Mouse (Mus musculus) lung, postnatal 4 days (tissue): ENCODE data around the gene Tjp2.
A peak's percentile ranks its signal among the peaks of the same experiment; 100 is the strongest.
"Not testable (repeated sequence)": the region's sequence is repeated elsewhere in the genome, so short reads cannot be mapped to it uniquely, and the experiment has no call there.

Source experiments
- DNase-seq, 2 experiments: peaks; one replicate each; pipeline ENCODE4 v3.0.0; 2021

The Tjp2 gene

DNA sequence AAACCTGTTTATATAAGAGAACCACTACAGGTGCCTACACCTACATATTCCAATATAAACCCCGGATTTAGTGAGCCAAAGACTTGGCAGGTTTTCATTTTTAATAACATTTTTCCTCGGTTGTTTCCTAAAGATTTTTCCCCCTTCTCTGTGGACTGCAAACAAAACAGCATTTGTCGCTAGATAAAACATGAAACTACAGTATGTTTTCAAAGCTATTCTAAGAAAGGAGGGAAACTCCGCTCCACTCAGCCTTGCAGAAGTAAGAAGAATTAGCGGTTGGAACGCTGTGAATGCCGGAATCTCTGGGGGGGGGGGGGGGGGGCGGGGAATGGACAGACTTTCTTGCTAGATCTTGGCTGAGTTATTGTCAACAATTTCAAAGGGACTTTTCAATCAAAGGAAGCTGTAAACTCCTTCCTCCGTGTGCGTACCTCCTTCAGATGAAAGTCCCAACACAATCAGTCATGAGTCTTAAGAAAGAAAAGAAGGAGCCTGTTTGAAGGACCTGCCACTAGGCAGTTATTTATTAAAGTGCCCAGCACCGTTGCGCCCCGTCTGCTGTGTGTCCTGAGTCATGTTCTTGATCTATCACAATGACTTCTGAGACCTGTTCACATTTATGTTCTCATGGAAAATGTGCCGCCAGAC lies 3.9 kb downstream of the Tjp2 start:
- peak; percentile 21 to 54 for DNase-seq

DNA sequence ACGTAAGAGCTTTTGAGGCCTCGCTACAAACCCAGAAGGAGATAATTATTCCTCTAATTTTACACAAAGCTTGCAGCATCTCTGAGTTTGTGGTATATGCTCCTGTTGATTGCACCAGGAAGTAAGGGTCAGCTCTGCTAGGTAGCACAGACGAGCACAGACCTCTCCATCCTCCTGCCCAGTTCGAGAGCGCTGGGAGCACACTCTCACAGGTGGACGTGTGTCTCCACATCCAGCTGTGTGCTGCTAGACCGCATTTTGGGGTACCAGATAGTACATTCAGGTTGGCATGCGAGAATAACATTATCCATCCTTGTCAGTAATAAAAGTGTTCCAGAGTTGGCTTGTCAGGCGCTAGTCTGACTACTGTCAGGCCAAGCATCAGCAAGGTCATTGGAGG lies 5.8 kb downstream of the Tjp2 start:
- DNase-seq: no peak

DNA sequence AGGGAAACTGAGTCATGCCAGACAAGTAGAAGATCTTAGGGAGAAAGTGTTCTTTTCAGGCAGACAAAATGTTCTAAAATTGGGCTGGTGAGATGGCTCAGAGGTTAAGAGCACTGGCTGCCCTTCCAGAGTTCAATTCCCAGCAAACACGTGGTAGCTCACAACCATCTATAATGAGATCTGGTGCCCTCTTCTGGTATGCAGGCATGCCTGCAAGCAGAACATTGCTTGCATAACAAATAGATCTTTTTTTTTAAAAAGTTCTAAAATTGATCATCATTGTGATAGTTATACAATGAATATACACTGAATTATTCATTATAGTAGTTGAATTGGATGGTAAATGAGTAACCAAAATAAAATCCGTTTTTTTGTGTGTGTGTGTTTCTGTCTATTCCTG lies 6.5 kb downstream of the Tjp2 start:
- DNase-seq: no peak

DNA sequence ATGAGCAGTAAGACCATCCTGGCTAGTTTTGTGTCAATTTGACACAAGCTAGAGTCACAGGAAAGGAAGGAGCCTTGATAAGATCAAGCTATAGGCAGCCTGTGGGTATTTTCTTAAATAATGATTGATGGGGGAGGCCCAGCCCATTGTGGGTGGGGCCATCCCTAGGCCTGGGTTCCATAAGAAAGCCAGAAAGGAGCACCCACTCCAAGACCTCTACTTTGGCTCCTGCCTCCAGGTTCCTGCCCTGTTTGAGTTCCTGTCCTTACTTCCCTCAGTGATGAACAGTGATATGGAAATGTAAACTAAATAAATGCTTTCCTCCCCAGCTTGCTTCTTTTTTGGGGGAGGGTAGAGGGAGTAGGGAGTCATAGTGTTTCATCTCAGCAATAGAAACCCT lies 7.0 kb downstream of the Tjp2 start:
- no peak for DNase-seq

DNA sequence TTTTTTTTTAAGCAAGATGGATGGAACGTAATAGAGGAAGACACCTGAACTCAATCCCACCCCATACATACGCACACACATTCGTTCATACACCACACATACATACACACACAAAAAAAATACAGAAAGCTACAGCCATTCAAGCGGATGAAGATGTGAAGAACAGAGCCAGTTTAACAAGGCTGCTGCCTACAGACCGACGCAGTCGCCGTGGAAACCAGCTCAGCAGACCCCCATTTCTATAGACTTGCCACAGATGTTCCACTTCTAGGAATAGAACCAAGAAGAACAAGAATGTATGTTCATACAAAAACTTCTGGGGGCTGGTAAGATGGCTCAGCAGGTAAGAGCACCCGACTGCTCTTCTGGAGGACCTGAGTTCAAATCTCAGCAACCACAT lies 8.1 kb downstream of the Tjp2 start:
- DNase-seq: no peak

DNA sequence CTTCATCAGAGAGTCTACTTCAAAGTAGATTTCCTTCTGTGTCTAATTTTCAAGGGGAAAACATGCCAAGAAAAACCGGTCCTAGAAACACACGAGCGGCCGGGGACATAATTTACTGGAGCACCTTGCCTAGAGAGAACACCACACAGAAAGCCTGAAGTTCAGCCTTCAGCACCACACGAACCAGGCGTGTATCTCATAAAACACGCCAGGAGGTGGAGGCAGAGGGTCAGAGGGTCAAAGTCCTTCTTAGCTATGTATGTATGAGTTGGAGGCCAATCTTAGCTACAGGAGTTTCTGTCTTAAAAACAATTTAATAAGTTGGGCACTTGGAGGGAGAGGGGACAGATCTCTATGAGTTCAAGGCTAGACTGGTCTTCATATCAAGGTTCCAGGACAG lies 9.9 kb downstream of the Tjp2 start:
- no peak for DNase-seq

DNA sequence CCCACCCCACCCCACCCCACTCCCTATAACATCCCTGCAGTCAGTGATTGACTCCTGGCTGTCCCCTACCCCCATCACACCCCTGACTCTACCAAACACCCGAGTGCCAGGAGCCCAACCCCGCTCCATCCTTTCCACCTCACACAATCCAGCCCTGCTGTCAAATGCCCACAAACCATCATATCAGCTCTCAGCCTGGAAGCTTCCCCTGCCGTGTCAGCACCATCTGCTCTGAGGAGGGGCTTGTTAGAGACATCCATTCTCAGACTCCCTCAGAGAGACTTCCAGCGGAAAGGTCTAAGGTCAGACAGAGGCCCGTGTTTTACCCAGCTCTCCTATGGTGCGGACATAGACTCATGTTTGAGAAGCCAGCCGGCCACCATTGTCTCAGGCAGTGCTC lies 11.5 kb downstream of the Tjp2 start:
- peak in 1 of 2 experiments; percentile 51 for DNase-seq

DNA sequence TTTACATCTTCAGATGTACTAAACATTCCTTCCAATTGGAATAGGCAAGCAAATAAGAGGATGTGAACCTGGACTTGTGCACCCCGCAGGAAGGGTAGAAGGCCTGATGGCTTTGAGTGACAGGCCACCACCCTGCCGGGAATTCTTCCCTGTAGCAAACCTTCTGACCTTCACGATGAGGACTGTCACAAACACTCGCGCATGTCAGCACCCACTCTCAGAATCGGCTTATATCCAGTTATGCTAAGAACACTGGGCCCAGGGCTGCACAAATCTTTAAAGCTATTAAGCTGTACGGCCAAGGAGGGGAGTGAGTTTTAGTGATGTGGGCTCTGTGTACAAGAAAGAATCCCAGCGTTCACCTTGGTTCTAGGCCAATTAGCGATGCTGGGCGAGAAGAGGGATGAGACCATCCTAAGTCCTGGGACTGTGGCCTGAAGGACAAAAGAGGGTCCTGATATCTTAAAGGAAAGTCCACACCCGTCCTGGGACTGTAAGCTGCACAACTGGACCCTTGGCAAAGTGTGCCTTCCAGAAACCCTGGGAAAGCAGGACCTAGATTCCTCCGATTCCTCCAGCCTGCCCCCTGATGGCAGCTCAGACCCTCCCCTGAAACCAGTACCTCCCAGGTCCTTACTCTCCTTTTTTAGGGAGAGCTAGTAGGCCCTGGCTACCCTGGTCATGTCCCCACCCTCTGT lies 12.1 kb downstream of the Tjp2 start:
- DNase-seq: no peak

DNA sequence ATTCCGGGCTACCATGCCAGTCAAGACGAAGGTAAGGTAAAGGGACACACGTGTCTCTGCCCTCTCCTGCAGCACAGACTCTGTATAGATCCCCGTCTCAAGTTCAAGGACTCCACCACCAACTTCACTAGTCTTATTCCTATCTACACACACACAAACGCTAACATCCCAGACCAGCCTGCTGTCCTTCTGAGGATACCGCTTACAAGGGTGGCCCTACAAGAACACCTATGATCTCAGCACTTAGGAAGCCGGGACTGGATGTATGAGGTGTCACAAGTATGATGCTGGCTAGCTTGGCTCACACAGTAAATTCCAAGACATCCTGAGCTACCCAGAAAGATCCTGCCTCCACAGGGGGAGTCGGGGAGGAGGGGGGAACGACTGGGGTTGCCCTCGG lies 13.7 kb downstream of the Tjp2 start:
- DNase-seq: peak; percentile 11 to 44

DNA sequence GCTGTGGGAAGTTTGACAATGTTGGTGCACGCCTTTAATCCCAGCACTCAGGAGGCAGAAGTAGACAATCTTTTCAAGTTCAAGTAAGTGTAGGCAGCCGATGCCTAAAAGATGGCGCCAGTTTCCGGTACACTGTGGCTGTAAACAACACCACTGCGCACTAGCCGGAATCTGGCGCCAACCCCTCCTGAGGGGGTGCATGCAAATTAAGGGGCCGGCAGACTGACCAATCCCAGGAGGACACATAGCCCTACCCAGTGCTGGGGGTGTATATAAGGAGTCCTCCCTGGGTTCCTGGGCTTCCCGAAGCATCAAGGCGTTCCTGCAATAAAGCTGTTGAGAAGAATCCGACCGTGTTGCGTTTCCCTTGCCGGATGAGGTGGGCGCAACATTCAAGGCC lies 15.3 kb downstream of the Tjp2 start:
- DNase-seq: no peak

DNA sequence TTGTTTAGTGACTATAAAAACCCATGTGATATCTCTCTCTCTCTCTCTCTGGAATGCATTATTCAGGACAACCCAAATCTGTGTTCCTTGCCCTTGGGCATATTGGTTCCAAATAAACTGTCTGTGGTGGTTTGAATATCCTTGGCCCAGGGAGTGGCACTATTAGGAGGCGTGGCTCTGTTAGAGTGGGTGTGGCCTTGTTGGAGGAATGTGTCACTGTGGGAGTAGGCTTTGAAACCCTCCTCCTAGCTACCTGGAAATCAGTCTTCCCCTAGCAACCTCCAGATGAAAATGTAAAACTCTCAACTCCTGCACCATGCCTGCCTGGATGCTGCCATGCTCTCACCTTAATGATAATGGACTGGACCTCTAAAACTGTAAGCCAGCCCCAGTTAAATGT lies 16.9 kb downstream of the Tjp2 start:
- no peak for DNase-seq

DNA sequence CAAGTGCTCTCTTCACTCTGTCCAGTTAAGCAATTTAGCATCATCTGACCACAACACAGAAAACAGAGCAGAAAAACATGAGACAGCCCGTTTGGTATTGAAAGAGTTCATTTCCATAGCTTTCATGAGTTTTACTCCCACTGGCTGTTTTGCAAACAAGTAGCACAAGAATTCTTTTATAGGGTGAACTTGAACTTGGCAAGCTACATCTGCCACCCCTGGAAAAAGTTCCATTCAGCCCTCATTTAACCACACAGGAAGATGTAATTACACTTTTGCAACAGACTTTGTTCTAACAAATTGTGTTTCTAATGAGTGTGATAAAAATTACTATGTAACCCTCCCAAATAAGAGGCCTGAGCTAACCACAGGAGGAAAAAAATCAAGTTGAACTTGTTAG lies 19.8 kb downstream of the Tjp2 start:
- no peak for DNase-seq

DNA sequence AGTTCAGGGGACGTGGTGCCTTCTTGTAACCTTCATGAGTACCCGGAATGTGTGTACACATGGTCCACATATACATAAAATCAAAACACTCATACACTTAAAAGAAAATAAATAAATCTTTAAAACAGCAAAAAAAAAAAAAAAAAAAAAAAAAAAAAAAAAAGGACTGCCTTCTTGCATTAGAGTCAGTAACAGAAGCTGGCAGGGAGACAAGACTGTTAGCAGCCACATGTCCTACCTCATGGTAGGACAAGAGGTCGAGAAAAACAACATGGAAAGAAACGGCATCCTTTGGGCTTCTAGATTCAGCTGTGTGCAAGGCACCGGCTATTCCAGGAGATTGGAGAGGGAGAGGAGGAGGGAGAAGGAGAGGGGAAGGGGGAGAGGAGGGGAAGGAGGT lies 23.0 kb downstream of the Tjp2 start:
- no peak for DNase-seq

DNA sequence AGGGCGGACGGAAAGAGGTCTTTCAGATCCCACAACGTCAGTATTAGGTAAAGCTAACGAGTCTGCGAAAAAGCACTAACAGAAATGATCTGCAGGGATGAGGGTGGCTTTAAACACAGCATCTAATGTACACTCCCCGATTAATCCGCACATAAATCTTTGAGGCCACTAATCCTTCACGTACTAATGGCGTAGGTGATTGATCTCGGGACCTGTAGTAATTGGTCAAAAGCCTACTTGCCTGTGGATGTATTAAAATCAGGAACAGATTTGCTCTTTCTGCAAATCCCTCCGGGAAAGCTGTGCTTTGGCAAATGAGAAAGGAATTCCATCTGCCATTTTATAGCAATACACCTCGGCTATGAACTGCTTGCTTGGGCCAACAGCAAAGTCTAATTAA lies 24.3 kb downstream of the Tjp2 start:
- DNase-seq: no peak

DNA sequence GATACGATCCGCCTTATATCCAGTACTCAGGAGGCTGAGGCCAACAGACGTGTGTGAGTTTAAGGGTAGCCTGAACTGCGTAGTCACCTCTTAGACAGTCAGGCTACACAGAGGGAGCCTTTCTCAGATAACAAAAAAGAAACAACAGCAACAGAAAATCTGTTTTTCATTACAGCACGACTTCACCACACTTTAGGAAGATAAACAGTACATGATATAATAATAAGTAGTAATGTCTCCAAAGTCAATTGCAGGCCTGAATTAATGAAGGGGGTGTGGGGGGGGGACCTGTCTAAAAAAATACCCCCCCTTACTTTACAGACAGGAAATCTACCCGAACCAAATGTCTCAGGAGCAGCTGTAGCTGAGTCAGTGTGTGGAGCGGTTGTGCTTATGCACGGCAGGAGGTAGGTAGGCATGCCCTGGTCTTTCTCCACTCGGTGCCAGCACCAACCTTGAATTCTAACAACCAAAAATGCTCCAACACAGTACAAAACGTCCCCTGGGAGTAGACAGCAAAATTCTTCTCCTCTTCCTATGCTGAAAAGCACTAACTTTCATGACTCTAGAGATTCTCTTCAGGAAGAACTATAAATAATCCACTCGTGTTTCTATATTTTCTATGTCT lies 26.0 kb downstream of the Tjp2 start:
- DNase-seq: no peak

DNA sequence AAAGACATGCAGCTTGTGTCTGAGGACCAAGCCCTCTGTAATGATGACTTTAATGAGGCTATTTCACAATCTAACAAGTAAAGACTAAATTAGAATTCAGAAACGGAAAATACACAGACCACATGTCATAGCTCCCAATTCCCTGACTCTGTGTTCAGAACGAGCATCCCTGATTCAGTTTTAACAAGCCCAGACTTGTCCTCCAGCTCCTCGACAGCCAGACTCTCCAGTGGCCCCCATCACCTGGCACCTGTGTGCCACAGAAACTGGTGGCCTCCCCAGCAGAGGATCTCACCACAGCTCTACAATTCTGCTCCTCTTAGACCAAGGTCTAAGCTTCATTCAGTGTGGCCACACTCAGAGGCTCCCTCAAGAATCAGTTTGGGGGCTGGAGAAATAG lies 27.5 kb downstream of the Tjp2 start:
- DNase-seq: no peak

DNA sequence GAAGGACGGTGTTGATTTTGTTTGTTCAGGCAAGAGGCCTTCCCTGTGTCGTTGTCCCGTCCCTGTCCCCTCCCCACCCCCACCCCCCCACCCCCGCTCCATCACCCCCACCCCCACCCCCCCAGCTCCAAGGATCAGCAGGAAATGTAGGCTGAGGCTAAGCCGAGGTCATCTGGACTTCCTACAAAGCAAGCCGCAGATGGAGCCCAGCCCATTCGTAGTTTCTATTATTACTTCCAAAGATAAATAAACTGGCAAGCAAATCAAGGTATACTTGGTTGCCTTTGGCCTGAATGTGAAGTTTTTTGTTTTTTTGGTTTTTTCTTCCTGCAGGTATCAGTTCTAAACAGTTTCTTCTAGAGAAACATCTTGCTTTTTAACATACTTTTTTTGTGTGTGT lies 29.6 kb downstream of the Tjp2 start:
- DNase-seq: no peak

DNA sequence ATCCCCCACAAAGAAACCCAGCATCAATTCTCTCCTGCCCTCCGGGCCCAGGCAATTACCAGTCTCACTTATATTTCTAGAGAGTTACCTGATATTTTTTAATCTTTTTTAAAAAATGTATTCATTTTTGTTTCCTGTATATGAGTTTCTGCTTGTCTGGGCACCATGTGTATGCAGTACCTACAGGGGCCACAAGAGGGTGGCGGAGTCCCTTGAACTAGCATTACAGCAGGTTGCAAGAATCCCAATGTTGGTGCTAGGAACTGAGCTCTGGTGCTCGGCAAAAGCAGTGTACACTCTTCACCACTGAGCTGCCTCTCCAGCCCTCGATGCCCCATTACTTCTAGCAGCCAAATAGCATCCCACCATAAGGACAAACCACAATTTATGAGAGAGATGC lies 30.6 kb downstream of the Tjp2 start:
- DNase-seq: peak in 1 of 2 experiments; percentile 32

DNA sequence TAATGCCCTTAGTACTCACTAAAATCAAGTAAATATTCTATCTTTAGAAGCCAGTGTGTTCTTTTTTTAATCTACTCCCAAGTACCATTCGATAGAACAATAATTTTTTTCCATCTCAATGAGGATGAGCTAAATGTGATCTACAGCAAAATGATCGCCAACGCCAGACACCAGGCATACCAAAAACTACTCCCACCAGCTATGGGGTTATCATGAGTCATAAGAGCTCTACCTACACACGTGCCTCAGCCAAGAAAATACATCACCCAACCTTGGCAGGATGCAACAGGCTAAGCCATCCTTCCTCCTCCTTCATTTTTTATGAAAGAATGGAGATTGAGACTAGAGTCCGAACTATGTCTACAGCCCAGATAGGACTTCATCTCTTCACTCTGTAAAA lies 31.9 kb downstream of the Tjp2 start:
- no peak for DNase-seq

DNA sequence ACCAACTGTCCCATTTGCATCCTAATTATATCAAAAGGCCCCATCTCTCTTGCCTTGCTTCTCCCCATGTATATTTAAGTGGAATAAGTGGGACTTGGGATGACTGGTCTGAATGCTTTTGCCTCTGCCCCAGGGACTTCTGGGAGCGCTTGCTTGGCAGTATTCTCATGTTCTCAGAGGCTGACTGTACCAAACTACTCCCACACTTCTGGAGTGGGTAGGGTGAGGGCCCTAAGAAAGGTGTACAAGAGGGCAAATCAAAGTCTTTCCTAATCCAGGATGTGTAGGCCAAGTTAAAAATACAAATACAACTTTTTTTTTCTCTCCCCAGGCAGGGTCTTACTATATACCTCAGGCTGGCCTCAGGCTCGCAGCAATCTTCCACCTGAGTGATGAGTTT lies 37.0 kb downstream of the Tjp2 start:
- DNase-seq: no peak

DNA sequence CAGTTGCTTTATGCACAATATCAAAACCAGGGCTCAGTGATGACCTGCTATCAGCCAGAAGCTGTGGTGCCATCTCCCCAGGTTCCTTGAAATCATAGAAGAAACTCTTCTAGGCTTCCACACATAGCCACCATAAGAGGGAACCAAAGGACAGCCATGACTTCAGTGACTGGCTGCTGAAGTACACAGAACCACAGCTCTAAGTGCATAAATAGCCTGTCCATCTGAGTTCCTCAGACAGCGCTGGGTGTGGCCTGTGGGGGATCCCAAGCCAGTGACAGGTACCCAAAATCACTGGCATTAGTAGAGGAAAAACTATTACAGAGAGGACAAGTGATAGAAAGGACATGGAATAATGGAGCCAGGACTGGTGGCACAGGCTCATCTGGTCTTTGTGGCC lies 37.5 kb downstream of the Tjp2 start:
- DNase-seq: not testable (repeated sequence)

DNA sequence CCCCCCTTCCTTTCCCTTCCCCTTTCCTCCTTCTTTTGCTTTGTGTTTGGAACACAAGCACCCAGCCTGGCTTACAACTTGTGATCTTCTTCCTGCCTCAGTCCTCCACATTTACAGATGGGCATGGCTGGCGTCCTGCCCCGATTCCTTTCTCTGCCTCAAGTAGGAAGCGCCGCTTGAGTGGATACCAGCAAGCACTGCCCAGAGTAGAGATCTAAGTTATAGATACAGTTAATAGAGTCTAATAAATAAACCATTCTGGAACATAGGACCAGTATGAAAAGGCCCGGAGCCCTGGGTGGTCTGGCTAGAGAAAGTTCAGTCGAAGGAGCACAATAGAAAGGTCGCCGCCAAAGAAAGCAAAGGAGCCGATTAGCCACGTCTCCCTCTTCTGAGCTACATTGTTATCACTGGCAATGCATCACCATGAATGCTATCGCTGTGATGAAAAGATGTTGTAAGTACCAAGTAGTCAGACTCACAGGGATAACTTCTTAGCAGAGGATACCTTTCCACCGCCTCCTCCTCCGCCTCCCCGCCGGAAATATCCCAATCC lies 41.1 kb downstream of the Tjp2 start:
- DNase-seq: no peak

DNA sequence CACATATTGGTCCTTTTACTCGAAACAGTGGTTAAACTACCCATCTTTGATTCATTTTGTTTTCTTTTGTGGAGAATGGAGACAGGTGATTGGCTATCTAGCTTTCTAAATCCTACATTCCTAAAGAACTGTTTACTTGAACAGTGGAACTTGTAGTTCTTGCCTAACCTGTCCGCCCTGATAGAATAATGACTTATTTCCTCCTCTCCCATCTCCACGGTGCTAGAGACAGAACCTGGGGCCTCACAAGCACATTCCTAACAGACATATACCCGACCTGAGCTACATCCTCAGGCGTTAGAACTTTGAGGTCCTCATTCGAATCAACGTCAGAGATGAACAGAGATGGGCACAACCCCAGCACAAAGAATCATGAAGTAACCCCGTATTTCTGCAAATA lies 44.4 kb downstream of the Tjp2 start:
- no peak for DNase-seq

DNA sequence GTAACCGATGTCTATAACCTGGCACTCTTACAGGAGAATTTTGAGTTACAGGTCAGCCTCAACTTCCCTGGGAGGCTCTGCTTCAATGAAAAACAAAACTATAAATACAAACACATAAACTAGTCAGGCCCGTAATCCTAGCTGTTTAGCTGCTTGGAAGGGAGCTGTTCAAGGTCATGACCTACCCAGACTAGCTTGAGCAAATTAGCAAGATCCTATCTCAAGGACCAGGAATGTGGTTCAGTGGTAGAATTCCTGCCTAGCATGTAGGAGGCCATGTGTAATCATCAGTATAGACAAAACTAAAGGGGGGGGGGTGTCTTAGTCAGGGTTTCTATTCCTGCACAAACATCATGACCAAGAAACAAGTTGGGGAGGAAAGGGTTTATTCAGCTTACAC lies 46.7 kb downstream of the Tjp2 start:
- no peak for DNase-seq
